ENCODE assay signal across 24 mouse cellular contexts in genomic region chr5:53726011-53726410, GRCm38 (mm10). TPM values are rescaled to one million over a fixed set of nuclear protein-coding genes. Genes with fewer than 3 reads are reported as not detected.
DNase-seq lines count a peak whose midpoint lies in the region; ATAC-seq and TF ChIP-seq lines count a peak whose summit lies in the region.
"Had no signal": no experiment of that assay in that cellular context is flagged by ENCODE, and none has a peak within 500 bp of the region (broad histone marks: within the 10 kb centered on the region; RNA-seq: fewer than 3 reads in every experiment).

No protein-coding gene starts in this region.

- intact Hi-C loops in heart, postnatal 36 days (cut with DNase I) = no loop called here

- H3K36me3 ChIP-seq in heart, embryonic 12.5 days = no peaks in the 10 kb centered on the region
- H3K36me3 ChIP-seq in heart, postnatal 0 days (replicated peaks; ENCODE audit: control insufficient read depth, insufficient read depth, low read length) = no peaks in the 10 kb centered on the region
- H3K36me3 ChIP-seq in kidney, embryonic 14.5 days (ENCODE audit: control insufficient read depth, insufficient read depth, low read length) = no peaks in the 10 kb centered on the region
- no peaks in the 10 kb centered on the region for H3K36me3 ChIP-seq in midbrain, embryonic 10.5 days
- no peaks in the 10 kb centered on the region for H3K36me3 ChIP-seq in midbrain, postnatal 0 days (ENCODE audit: insufficient read depth, low read length)
- H3K36me3 ChIP-seq: embryonic facial prominence, embryonic 12.5 days; forebrain, embryonic 15.5 days; hindbrain, embryonic 15.5 days had no signal

- ATAC-seq in heart, embryonic 12.5 days (ENCODE audit: insufficient number of reproducible peaks, low FRiP score) = no peak
- peak; percentile 75; the same call in 1 of the 2 replicates for ATAC-seq in heart, postnatal 0 days (ENCODE audit: insufficient read depth, low read depth)
- no peak for ATAC-seq in kidney, embryonic 14.5 days (ENCODE audit: low FRiP score, low TSS enrichment)
- no peak for ATAC-seq in midbrain, postnatal 0 days (ENCODE audit: low FRiP score)
- ATAC-seq: activated CD4-positive, CD25-positive, alpha-beta regulatory T cell, adult 4 months; forebrain, embryonic 15.5 days; Patski had no signal

- H3K4me1 ChIP-seq in heart, embryonic 12.5 days (replicated peaks) = peaks cover 12% of the 10 kb centered on the region
- no peaks in the 10 kb centered on the region for H3K4me1 ChIP-seq in heart, postnatal 0 days (ENCODE audit: control insufficient read depth, insufficient read depth)
- H3K4me1 ChIP-seq in kidney, embryonic 14.5 days (ENCODE audit: control insufficient read depth, insufficient read depth, low read length) = no peaks in the 10 kb centered on the region
- no peaks in the 10 kb centered on the region for H3K4me1 ChIP-seq in midbrain, embryonic 10.5 days
- no peaks in the 10 kb centered on the region for H3K4me1 ChIP-seq in midbrain, postnatal 0 days (ENCODE audit: insufficient read depth, low read length)
- H3K4me1 ChIP-seq: embryonic facial prominence, embryonic 12.5 days; forebrain, embryonic 15.5 days; hindbrain, embryonic 15.5 days had no signal

- no peak for DNase-seq in heart, postnatal 36 days
- peak; percentile 24 for DNase-seq in heart, postnatal 0 days (ENCODE audit: low spot score)
- DNase-seq in heart, adult 18-20 months = no peak
- peak; percentile 28 to 54 for DNase-seq in kidney, adult 8-10 months
- peak; percentile 2 for DNase-seq in midbrain, embryonic 10.5 days (ENCODE audit: low spot score)
- no peak for DNase-seq in midbrain, postnatal 0 days (ENCODE audit: low spot score)
- DNase-seq: adrenal gland, postnatal 14 days; cerebellum, adult 11-12 months; cerebellum, adult 9-10 months; cerebellum, postnatal 25 days; gastrocnemius, postnatal 36 days; heart, postnatal 14 days had no signal

- H3K27me3 ChIP-seq in heart, embryonic 12.5 days (replicated peaks) = 0 out of 2 replicates have a peak, but pooled peaks cover 8% of the 10 kb centered on the region
- no peaks in the 10 kb centered on the region for H3K27me3 ChIP-seq in heart, postnatal 0 days (ENCODE audit: control insufficient read depth, insufficient read depth, low read length)
- H3K27me3 ChIP-seq in kidney, embryonic 14.5 days (ENCODE audit: control insufficient read depth, insufficient read depth, low read length) = no peaks in the 10 kb centered on the region
- no peaks in the 10 kb centered on the region for H3K27me3 ChIP-seq in midbrain, embryonic 10.5 days (ENCODE audit: low read depth, poor library complexity, severe bottlenecking)
- H3K27me3 ChIP-seq in midbrain, postnatal 0 days (ENCODE audit: insufficient read depth, low read length) = no peaks in the 10 kb centered on the region
- H3K27me3 ChIP-seq: embryonic facial prominence, embryonic 12.5 days; forebrain, embryonic 15.5 days; hindbrain, embryonic 15.5 days had no signal

- WGBS in heart, embryonic 12.5 days = 28% methylated on average over 5 of the region's 5 CpGs
- 31% methylated on average over 5 of the region's 5 CpGs for WGBS in heart, postnatal 0 days
- 90% methylated on average over 5 of the region's 5 CpGs for WGBS in kidney, embryonic 14.5 days
- 90% methylated on average over 5 of the region's 5 CpGs for WGBS in midbrain, embryonic 10.5 days
- 81% methylated on average over 5 of the region's 5 CpGs for WGBS in midbrain, postnatal 0 days

- TF ChIP-seq CTCF in heart, postnatal 0 days (IDR thresholded peaks at IDR 0.05; ENCODE audit: low read depth) = no peak
- no peak for TF ChIP-seq CTCF in midbrain, postnatal 0 days (IDR thresholded peaks at IDR 0.05)

- H3K4me2 ChIP-seq in heart, embryonic 12.5 days = peak overlapping the region; percentile 15; the same call in 1 of the 2 replicates
- no peak overlapping the region for H3K4me2 ChIP-seq in heart, postnatal 0 days (ENCODE audit: low read depth, low read length)
- no peak overlapping the region for H3K4me2 ChIP-seq in kidney, embryonic 14.5 days (replicated peaks; ENCODE audit: low read depth, low read length)
- no peak overlapping the region for H3K4me2 ChIP-seq in midbrain, postnatal 0 days (ENCODE audit: low read depth, low read length, poor library complexity, severe bottlenecking)
- H3K4me2 ChIP-seq: embryonic facial prominence, embryonic 12.5 days; forebrain, embryonic 15.5 days; hindbrain, embryonic 15.5 days had no signal

- no peak overlapping the region for H3K27ac ChIP-seq in heart, embryonic 12.5 days (ENCODE audit: poor library complexity, severe bottlenecking)
- H3K27ac ChIP-seq in heart, postnatal 0 days (ENCODE audit: low read depth) = no peak overlapping the region
- H3K27ac ChIP-seq in kidney, embryonic 14.5 days (ENCODE audit: low read depth, low read length) = no peak overlapping the region
- H3K27ac ChIP-seq in midbrain, embryonic 10.5 days (replicated peaks) = no peak overlapping the region
- H3K27ac ChIP-seq in midbrain, postnatal 0 days (ENCODE audit: low read depth, low read length) = no peak overlapping the region
- H3K27ac ChIP-seq: embryonic facial prominence, embryonic 12.5 days; forebrain, embryonic 15.5 days; hindbrain, embryonic 15.5 days had no signal

- H3K9ac ChIP-seq in heart, embryonic 12.5 days = no peak overlapping the region
- H3K9ac ChIP-seq in heart, postnatal 0 days (replicated peaks; ENCODE audit: low read depth, low read length) = no peak overlapping the region
- H3K9ac ChIP-seq in kidney, embryonic 14.5 days (ENCODE audit: low read depth, low read length) = no peak overlapping the region
- no peak overlapping the region for H3K9ac ChIP-seq in midbrain, postnatal 0 days (replicated peaks; ENCODE audit: low read length, poor library complexity, severe bottlenecking)
- H3K9ac ChIP-seq: embryonic facial prominence, embryonic 12.5 days; forebrain, embryonic 15.5 days; hindbrain, embryonic 15.5 days had no signal

- no peak overlapping the region for H3K4me3 ChIP-seq in heart, embryonic 12.5 days
- no peak overlapping the region for H3K4me3 ChIP-seq in heart, postnatal 0 days (ENCODE audit: low read depth, low read length)
- H3K4me3 ChIP-seq in kidney, embryonic 14.5 days (ENCODE audit: low read length) = no peak overlapping the region
- no peak overlapping the region for H3K4me3 ChIP-seq in midbrain, embryonic 10.5 days
- H3K4me3 ChIP-seq in midbrain, postnatal 0 days (ENCODE audit: low read depth, low read length) = no peak overlapping the region
- H3K4me3 ChIP-seq: embryonic facial prominence, embryonic 12.5 days; forebrain, embryonic 15.5 days; hindbrain, embryonic 15.5 days had no signal

- no peaks in the 10 kb centered on the region for H3K9me3 ChIP-seq in heart, embryonic 12.5 days (replicated peaks)
- no peaks in the 10 kb centered on the region for H3K9me3 ChIP-seq in heart, postnatal 0 days (replicated peaks; ENCODE audit: control insufficient read depth, low read length)
- H3K9me3 ChIP-seq in kidney, embryonic 14.5 days (ENCODE audit: control insufficient read depth, low read length) = no peaks in the 10 kb centered on the region
- H3K9me3 ChIP-seq in midbrain, embryonic 10.5 days (replicated peaks) = no peaks in the 10 kb centered on the region
- H3K9me3 ChIP-seq in midbrain, postnatal 0 days (ENCODE audit: low read length) = no peaks in the 10 kb centered on the region
- H3K9me3 ChIP-seq: embryonic facial prominence, embryonic 12.5 days; forebrain, embryonic 15.5 days; hindbrain, embryonic 15.5 days had no signal

- TF ChIP-seq EP300 in heart, postnatal 0 days (IDR thresholded peaks at IDR 0.05; ENCODE audit: low read depth) = no peak

RNA-seq across cellular contexts. Expression of gene Cckar, which starts 18.5 kb away (rescaled TPM):
- polyA plus RNA-seq in heart, embryonic 12.5 days (2016; fragmentation: Nextera tagmentation; extraction: Ambion mirVana) = 0.89 and 1.6 TPM in 2 replicates
- total RNA-seq in heart, postnatal 36 days (2021) = not detected
- not detected in 2 replicates for total RNA-seq in heart, postnatal 0 days (2014; rRNA removed; ENCODE audit: low replicate concordance)
- polyA plus RNA-seq in heart, postnatal 0 days (2015; fragmentation: Nextera tagmentation; extraction: Ambion mirVana) = 0.05 and 0.56 TPM in 2 replicates
- not detected for total RNA-seq in heart, adult 18-20 months (2021)
- polyA plus RNA-seq in kidney, embryonic 14.5 days (2014; fragmentation: Nextera tagmentation; extraction: Ambion mirVana) = 1.2 and 1.6 TPM in 2 replicates
- polyA plus RNA-seq in midbrain, embryonic 10.5 days (2016; fragmentation: Nextera tagmentation; extraction: Ambion mirVana) = 0.63 and 0.87 TPM in 2 replicates
- 0.55 and 0.71 TPM in 2 replicates for total RNA-seq in midbrain, postnatal 0 days (2014; rRNA removed)
- 1.1 and 1.3 TPM in 2 replicates for polyA plus RNA-seq in midbrain, postnatal 0 days (2015; fragmentation: Nextera tagmentation; extraction: Ambion mirVana)
- total RNA-seq: gastrocnemius, adult 8-10 months; gastrocnemius, postnatal 36 days; heart, adult 8-10 months; MEL had no signal
- polyA plus RNA-seq: activated CD4-positive, CD25-positive, alpha-beta regulatory T cell, adult 4 months; C2C12; cortical plate, adult 2 months; Patski had no signal

Comparison
In these comparisons a context has a peak if more than half of its experiments do, and no peak if none do; other contexts are left out.
1. DNase-seq: peak in heart, postnatal 0 days (single experiment), kidney, adult 8-10 months (2 of 2) and midbrain, embryonic 10.5 days (single experiment); none in heart, postnatal 36 days (0 of 2), heart, adult 18-20 months (0 of 2) and midbrain, postnatal 0 days (single experiment).